Mouse (Mus musculus): ENCODE measurements around the gene Itga2b. TPM values are rescaled to one million over a fixed set of nuclear protein-coding genes. Genes with fewer than 3 reads are reported as not detected.

Gene Itga2b
- polyA plus RNA-seq, 1 experiment from 2014 or later = 4.4 TPM

GRCm38 (mm10) chr11:102424666-102425065, 45.3 kb downstream of the Itga2b start:
- 0 out of 2 replicates have a peak, but pooled peaks cover under 1% of the 10 kb centered on the region for H3K9me3 ChIP-seq (ENCODE audit: control insufficient read depth, low read length)
- no peaks in the 10 kb centered on the region for H3K27me3 ChIP-seq (ENCODE audit: control insufficient read depth, insufficient read depth, low read length)
- no peak overlapping the region for H3K27ac ChIP-seq (replicated peaks; ENCODE audit: low read depth, low read length)
- H3K4me2 ChIP-seq (ENCODE audit: low read depth, severe bottlenecking) = no peak overlapping the region
- DNase-seq (ENCODE audit: low spot score) (no peak), ATAC-seq (ENCODE audit: insufficient number of reproducible peaks, low FRiP score, low TSS enrichment, low read depth) (no peak)
- H3K9ac ChIP-seq (ENCODE audit: low read length) = no peak overlapping the region
- peaks cover under 1% of the 10 kb centered on the region for H3K4me1 ChIP-seq (ENCODE audit: control insufficient read depth, insufficient read depth, low read length)
- no peak overlapping the region for H3K4me3 ChIP-seq (ENCODE audit: low read depth, low read length)
- 79% methylated on average over 6 of the region's 6 CpGs for WGBS
- H3K36me3 ChIP-seq (ENCODE audit: control insufficient read depth, insufficient read depth, low read length) = no peaks in the 10 kb centered on the region

GRCm38 (mm10) chr11:102421559-102421958, 48.4 kb downstream of the Itga2b start:
- H3K9me3 ChIP-seq (ENCODE audit: control insufficient read depth, low read length) = 0 out of 2 replicates have a peak, but pooled peaks cover 2% of the 10 kb centered on the region
- no peak overlapping the region for H3K4me2 ChIP-seq (ENCODE audit: low read depth, severe bottlenecking)
- H3K36me3 ChIP-seq (ENCODE audit: control insufficient read depth, insufficient read depth, low read length) = no peaks in the 10 kb centered on the region
- 68% methylated on average over 8 of the region's 8 CpGs for WGBS
- no peak overlapping the region for H3K9ac ChIP-seq (ENCODE audit: low read length)
- no peaks in the 10 kb centered on the region for H3K4me1 ChIP-seq (ENCODE audit: control insufficient read depth, insufficient read depth, low read length)
- ATAC-seq (ENCODE audit: insufficient number of reproducible peaks, low FRiP score, low TSS enrichment, low read depth) (no peak), DNase-seq (ENCODE audit: low spot score) (no peak)
- H3K27me3 ChIP-seq (ENCODE audit: control insufficient read depth, insufficient read depth, low read length) = no peaks in the 10 kb centered on the region
- no peak overlapping the region for H3K27ac ChIP-seq (replicated peaks; ENCODE audit: low read depth, low read length)
- H3K4me3 ChIP-seq (ENCODE audit: low read depth, low read length) = no peak overlapping the region

- Histone ChIP-seq H3K4me2 (ENCODE audit: low read depth, severe bottlenecking) (no peak overlapping the region), H3K27ac (replicated peaks; ENCODE audit: low read depth, low read length) (no peak overlapping the region), H3K27me3 (ENCODE audit: control insufficient read depth, insufficient read depth, low read length) (no peaks in the 10 kb centered on the region), H3K9ac (ENCODE audit: low read length) (no peak overlapping the region), H3K4me3 (ENCODE audit: low read depth, low read length) (no peak overlapping the region), H3K4me1 (ENCODE audit: control insufficient read depth, insufficient read depth, low read length) (no peaks in the 10 kb centered on the region), H3K9me3 (ENCODE audit: control insufficient read depth, low read length) (0 out of 2 replicates have a peak, but pooled peaks cover 2% of the 10 kb centered on the region), H3K36me3 (ENCODE audit: control insufficient read depth, insufficient read depth, low read length) (no peaks in the 10 kb centered on the region)
- DNase-seq (ENCODE audit: low spot score) = no peak
- no peak for ATAC-seq (ENCODE audit: insufficient number of reproducible peaks, low FRiP score, low TSS enrichment, low read depth)
These were observed 51.0 kb downstream of the Itga2b start for GRCm38 (mm10) chr11:102418887-102419286.

- Histone ChIP-seq H3K4me1 (ENCODE audit: control insufficient read depth, insufficient read depth, low read length) (no peaks in the 10 kb centered on the region), H3K4me3 (ENCODE audit: low read depth, low read length) (no peak overlapping the region), H3K27ac (replicated peaks; ENCODE audit: low read depth, low read length) (no peak overlapping the region), H3K9me3 (ENCODE audit: control insufficient read depth, low read length) (0 out of 2 replicates have a peak, but pooled peaks cover 2% of the 10 kb centered on the region), H3K36me3 (ENCODE audit: control insufficient read depth, insufficient read depth, low read length) (no peaks in the 10 kb centered on the region), H3K27me3 (ENCODE audit: control insufficient read depth, insufficient read depth, low read length) (no peaks in the 10 kb centered on the region), H3K9ac (ENCODE audit: low read length) (no peak overlapping the region), H3K4me2 (ENCODE audit: low read depth, severe bottlenecking) (no peak overlapping the region)
- WGBS = 84% methylated on average over 1 of the region's 1 CpGs
- ATAC-seq (ENCODE audit: insufficient number of reproducible peaks, low FRiP score, low TSS enrichment, low read depth) (no peak), DNase-seq (ENCODE audit: low spot score) (no peak)
These were observed 52.8 kb downstream of the Itga2b start for GRCm38 (mm10) chr11:102417160-102417559.

- H3K27me3 ChIP-seq (ENCODE audit: control insufficient read depth, insufficient read depth, low read length) = no peaks in the 10 kb centered on the region
- H3K4me3 ChIP-seq (ENCODE audit: low read depth, low read length) = no peak overlapping the region
- peaks cover 4% of the 10 kb centered on the region for H3K4me1 ChIP-seq (ENCODE audit: control insufficient read depth, insufficient read depth, low read length)
- H3K27ac ChIP-seq (replicated peaks; ENCODE audit: low read depth, low read length) = no peak overlapping the region
- H3K4me2 ChIP-seq (ENCODE audit: low read depth, severe bottlenecking) = no peak overlapping the region
- ATAC-seq (ENCODE audit: insufficient number of reproducible peaks, low FRiP score, low TSS enrichment, low read depth) (no peak), DNase-seq (ENCODE audit: low spot score) (no peak)
- 0 out of 2 replicates have a peak, but pooled peaks cover 2% of the 10 kb centered on the region for H3K9me3 ChIP-seq (ENCODE audit: control insufficient read depth, low read length)
- H3K9ac ChIP-seq (ENCODE audit: low read length) = no peak overlapping the region
- no peaks in the 10 kb centered on the region for H3K36me3 ChIP-seq (ENCODE audit: control insufficient read depth, insufficient read depth, low read length)
- WGBS = 76% methylated on average over 10 of the region's 10 CpGs
These were observed 54.7 kb downstream of the Itga2b start for GRCm38 (mm10) chr11:102415034-102415802.

GRCm38 (mm10) chr11:102413059-102413458, 56.9 kb downstream of the Itga2b start:
- no peak for ATAC-seq (ENCODE audit: insufficient number of reproducible peaks, low FRiP score, low TSS enrichment, low read depth)
- Histone ChIP-seq H3K9ac (ENCODE audit: low read length) (no peak overlapping the region), H3K36me3 (ENCODE audit: control insufficient read depth, insufficient read depth, low read length) (no peaks in the 10 kb centered on the region), H3K27me3 (ENCODE audit: control insufficient read depth, insufficient read depth, low read length) (no peaks in the 10 kb centered on the region), H3K9me3 (ENCODE audit: control insufficient read depth, low read length) (no peaks in the 10 kb centered on the region), H3K4me2 (ENCODE audit: low read depth, severe bottlenecking) (no peak overlapping the region), H3K27ac (replicated peaks; ENCODE audit: low read depth, low read length) (no peak overlapping the region), H3K4me1 (ENCODE audit: control insufficient read depth, insufficient read depth, low read length) (peaks cover 7% of the 10 kb centered on the region), H3K4me3 (ENCODE audit: low read depth, low read length) (no peak overlapping the region)
- WGBS = 80% methylated on average over 8 of the region's 8 CpGs
- DNase-seq (ENCODE audit: low spot score) = no peak

- peak; percentile 96 for DNase-seq (ENCODE audit: low spot score)
- Histone ChIP-seq H3K27me3 (ENCODE audit: control insufficient read depth, insufficient read depth, low read length) (no peaks in the 10 kb centered on the region), H3K4me3 (ENCODE audit: low read depth, low read length) (no peak overlapping the region), H3K9ac (ENCODE audit: low read length) (peak overlapping the region; percentile 17; the same call in 1 of the 2 replicates), H3K4me1 (ENCODE audit: control insufficient read depth, insufficient read depth, low read length) (peaks cover 7% of the 10 kb centered on the region), H3K36me3 (ENCODE audit: control insufficient read depth, insufficient read depth, low read length) (no peaks in the 10 kb centered on the region), H3K9me3 (ENCODE audit: control insufficient read depth, low read length) (no peaks in the 10 kb centered on the region), H3K4me2 (ENCODE audit: low read depth, severe bottlenecking) (no peak overlapping the region), H3K27ac (replicated peaks; ENCODE audit: low read depth, low read length) (no peak overlapping the region)
- WGBS = 9% methylated on average over 11 of the region's 11 CpGs
- ATAC-seq (ENCODE audit: insufficient number of reproducible peaks, low FRiP score, low TSS enrichment, low read depth) = no peak
These were observed 58.2 kb downstream of the Itga2b start for GRCm38 (mm10) chr11:102411704-102412103.

- no peaks in the 10 kb centered on the region for H3K36me3 ChIP-seq (ENCODE audit: control insufficient read depth, insufficient read depth, low read length)
- no peak overlapping the region for H3K27ac ChIP-seq (replicated peaks; ENCODE audit: low read depth, low read length)
- ATAC-seq (ENCODE audit: insufficient number of reproducible peaks, low FRiP score, low TSS enrichment, low read depth) (no peak), DNase-seq (ENCODE audit: low spot score) (no peak)
- H3K4me3 ChIP-seq (ENCODE audit: low read depth, low read length) = no peak overlapping the region
- no peak overlapping the region for H3K9ac ChIP-seq (ENCODE audit: low read length)
- no peaks in the 10 kb centered on the region for H3K9me3 ChIP-seq (ENCODE audit: control insufficient read depth, low read length)
- 85% methylated on average over 3 of the region's 3 CpGs for WGBS
- H3K4me2 ChIP-seq (ENCODE audit: low read depth, severe bottlenecking) = no peak overlapping the region
- peaks cover 11% of the 10 kb centered on the region for H3K4me1 ChIP-seq (ENCODE audit: control insufficient read depth, insufficient read depth, low read length)
- H3K27me3 ChIP-seq (ENCODE audit: control insufficient read depth, insufficient read depth, low read length) = no peaks in the 10 kb centered on the region
These were observed 58.9 kb downstream of the Itga2b start for GRCm38 (mm10) chr11:102411061-102411460.

All from limb, embryonic 11.5 days (tissue).